Mouse (Mus musculus) ovary, postnatal 10 days (tissue): ENCODE results near the gene Ispd.

Experiments used
- DNase-seq: peaks from one replicate; pipeline ENCODE4 v3.0.0; 2022; ENCODE audit warnings: low spot score

Gene Ispd

GRCm38 (mm10) chr12:36468325-36469044 lies 87.2 kb downstream of the Ispd start:
- DNase-seq: no peak

- no peak for DNase-seq
Measured at GRCm38 (mm10) chr12:36471411-36471810, 90.2 kb downstream of the Ispd start.

DNA sequence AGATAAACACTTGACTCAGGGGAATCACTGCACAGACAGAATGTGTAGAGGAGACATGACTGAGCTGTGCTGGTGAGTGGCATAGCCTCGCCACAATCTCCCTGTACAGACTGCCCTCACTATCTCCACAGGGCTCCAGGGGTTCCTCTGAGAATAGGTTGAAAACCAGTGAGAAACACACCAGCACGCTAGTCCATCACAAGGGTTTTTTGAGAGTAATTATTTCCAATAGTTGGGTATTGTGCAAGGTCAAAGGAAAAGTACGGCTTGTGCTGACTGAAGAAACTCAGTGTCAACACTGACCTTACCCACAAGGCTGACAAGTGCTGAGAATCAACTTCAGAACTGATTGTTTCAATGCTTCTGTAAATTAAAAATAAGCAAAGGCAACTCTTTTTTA lies 92.9 kb downstream of the Ispd start:
- no peak for DNase-seq

DNA sequence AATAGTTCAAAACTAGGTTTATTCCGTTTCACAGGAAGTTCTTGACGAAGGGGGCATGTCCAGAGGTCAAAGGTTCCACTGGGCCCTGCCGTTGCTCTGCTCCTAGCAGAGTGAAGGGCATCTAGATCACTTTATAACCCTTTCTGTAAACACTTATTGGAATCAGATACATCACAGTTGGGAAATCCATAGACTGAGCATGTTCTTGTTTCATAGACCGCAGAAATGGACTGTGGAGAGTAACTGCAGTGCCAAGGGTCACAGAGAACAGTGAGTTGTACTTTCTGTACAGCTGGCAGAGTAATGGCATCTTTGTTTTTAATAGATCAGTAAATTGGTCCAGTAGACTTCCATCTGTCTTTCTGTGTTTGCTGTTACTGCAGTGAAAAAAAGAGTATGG lies 94.0 kb downstream of the Ispd start:
- no peak for DNase-seq

DNA sequence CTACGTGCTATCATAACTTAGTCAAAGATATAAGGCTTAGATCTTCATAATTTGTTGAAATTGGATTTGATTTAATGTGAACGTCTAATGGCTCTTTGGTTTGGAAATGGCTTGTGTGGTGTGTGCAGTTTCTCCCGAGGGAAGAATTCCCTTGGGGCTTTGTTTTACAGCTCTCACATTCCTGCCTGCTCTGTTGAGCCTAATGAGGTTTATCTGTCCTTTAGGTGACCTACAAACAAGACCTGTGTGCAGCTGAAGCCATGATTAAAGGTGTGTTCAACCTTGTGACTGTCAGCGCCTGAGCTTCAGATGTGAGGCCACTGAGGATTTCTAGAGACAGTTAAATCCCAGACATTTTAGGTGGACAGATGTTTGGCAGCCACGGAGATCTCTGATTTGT lies 95.2 kb downstream of the Ispd start:
- no peak for DNase-seq

GRCm38 (mm10) chr12:36477501-36477900 lies 96.3 kb downstream of the Ispd start:
- DNase-seq: no peak

DNA sequence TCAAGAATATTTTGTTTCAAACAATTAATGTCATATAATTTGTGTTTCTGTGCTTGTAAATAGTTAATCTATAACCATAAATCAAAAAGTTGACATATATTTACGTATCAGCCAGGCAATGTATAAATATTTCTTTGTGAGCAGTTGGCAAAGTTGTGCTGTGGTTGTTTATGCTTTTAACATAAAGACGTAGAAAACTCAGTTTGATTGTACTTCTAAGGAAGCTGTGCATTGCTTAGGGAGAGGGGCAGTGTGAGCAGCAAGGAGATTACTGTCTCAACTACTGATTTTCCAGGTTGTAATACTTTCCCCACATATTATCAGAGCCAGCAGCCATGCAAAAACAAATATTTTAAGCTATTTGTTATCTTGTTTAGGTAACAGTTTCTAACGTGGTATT lies 96.7 kb downstream of the Ispd start:
- no peak for DNase-seq

GRCm38 (mm10) chr12:36481742-36482141 lies 100.5 kb downstream of the Ispd start:
- DNase-seq: no peak

- no peak for DNase-seq
Measured at GRCm38 (mm10) chr12:36483346-36483745, 102.1 kb downstream of the Ispd start.

DNA sequence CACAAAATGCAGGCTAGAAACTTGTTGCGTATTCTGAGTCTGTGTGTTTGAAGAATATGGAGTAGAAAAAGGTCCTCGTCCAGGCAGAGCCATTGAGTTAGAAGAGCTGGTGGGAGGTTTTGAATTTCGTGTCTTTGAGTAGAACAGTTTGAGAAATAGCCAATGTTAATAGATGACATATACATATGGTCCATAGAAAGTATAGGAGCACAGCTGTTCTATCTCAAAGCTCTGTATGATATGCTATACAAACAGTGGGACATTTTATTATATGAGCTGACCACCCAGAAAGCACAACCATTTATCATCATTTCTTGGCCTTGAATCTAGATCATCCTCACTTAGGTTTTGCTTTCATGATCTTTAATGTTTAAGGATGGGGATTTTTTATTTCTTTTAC lies 116.3 kb downstream of the Ispd start:
- DNase-seq: no peak

DNA sequence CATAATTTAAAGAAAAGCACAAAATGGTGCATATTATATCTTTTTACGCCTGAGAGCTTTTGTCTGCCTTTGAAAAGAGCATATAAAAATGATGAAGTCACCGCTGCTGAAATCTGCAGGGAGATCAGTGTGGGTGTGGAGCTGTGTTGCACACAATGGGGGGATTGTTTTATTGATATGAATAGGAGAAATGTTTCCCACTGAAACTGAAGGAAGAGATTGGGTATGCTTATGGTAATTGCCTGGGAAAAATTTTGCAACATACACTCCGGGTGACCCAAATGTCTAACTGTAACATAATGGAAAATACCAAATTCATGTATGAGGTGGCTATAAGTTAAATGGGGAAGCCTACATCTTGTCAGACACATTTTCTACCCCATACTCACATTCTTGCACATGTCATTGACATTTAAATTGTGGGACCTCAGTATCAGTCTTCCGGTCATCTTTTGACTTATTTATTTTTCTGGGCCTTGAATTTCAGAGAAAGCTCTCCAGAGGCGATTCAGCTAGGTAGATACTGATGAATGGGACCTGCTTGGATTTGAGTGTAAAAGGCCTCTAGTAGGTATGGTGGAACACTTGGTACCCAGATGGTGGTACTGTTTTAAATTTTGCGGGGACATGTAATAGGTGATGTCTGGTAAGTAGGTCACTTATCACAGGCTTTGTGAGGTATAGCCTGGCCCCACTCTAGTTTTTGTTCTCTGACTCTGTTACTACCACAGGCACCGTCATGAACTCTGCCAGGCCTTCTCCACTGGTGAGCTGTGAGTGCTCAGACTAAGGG lies 126.1 kb downstream of the Ispd start:
- no peak for DNase-seq

DNA sequence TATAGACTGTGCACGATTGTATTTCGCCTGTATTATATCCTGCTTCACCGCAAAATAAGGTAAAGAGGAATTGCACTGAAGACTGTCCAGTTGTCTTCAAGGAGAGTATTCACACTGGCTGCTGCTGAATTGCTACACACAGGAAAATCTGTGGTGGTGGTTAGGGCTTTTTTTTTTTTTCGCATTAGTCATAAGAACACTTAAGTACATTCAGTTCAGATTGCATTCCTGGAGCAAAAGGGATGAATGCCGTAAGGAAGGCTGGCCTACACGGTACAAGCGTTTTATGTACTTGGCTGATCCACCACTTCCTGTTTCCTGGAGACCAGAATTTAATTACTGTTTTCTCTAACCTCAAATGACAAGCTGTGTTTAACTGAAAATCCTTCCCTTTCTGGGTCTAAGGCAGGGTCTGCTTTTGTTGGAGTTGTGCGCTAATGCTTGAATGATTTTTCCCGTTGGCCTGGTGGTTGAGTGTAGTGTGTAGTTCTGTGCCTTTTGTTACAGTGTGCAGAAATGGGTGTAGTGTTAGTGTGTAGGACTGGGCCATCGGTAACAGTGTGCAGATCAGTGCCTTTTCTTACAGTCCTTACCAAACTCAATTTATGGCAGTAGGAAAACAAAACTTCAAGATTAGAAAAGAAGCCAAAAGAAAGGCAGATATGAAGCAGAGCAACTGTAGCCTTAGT lies 128.8 kb downstream of the Ispd start:
- no peak for DNase-seq

DNA sequence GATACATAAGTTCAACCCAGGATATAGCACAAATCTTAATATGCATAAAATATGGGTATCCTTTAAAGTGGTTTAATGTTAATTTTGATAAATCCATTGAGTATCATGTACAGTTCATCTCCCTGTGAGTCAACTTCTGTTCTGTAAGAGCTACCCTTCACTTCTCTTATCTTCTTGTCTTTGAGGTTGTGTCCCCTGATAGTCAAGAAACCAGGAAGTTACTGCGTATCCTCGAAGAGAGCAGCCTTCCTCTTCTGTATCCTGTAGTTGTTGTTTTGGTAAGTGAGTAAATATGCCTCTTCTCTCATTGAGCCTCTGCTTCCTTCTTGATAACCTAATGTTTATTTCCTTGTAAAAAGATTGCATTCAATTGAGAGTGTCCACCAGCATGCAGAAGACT lies 140.5 kb downstream of the Ispd start:
- no peak for DNase-seq

- DNase-seq: no peak
Measured at GRCm38 (mm10) chr12:36523515-36523914, 142.3 kb downstream of the Ispd start.

- no peak for DNase-seq
Measured at GRCm38 (mm10) chr12:36530920-36531319, 149.7 kb downstream of the Ispd start.

DNA sequence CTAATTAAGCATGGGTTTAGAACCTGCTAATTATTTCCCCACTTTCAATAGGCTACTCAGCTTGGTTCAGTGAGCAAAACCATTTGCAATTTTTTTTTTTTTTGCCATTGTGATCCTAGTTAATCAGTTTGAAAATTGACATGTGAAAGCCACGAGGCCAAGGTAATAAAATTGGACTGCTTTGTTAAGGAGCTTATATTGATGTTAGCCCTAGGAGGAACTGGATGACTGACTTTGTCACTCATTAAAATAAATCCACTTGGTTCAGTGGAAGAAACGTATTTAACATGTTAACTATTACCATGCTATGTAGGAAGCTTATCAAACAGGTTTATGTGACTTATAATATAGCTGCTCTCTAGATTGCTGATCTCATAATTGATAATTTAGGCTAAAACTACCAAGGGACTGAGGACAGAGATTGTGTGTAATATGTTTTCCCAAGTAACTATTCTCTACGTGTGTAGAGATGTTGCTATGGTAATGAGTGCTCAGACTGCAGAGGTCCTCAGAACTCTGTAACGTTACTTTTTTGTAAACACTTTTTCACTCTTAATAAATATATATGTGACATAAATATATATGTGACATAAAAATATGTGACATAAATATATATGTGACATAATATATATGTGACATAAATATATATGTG lies 150.3 kb downstream of the Ispd start:
- no peak for DNase-seq

DNA sequence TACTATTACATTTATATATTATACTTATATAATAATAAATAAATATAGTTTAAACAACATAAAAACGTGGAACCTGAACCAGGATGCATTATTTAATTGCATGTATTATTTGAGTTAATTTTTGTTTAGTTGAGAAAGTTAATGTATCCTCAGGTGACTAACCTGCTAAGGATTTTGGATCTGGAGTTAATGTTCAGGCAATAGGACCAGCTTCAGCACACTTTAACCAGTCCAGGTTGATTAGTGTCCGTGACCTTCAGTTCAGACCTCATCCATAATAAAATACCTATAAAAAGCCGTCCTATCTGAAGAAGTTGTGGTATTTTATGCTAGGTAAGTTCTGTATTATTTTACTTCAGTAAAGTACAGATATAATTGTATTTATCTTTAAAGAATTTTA lies 151.3 kb downstream of the Ispd start:
- DNase-seq: no peak

- DNase-seq: no peak
Measured at GRCm38 (mm10) chr12:36533160-36533900, 152.1 kb downstream of the Ispd start.

GRCm38 (mm10) chr12:36534589-36534988 lies 153.3 kb downstream of the Ispd start:
- no peak for DNase-seq

DNA sequence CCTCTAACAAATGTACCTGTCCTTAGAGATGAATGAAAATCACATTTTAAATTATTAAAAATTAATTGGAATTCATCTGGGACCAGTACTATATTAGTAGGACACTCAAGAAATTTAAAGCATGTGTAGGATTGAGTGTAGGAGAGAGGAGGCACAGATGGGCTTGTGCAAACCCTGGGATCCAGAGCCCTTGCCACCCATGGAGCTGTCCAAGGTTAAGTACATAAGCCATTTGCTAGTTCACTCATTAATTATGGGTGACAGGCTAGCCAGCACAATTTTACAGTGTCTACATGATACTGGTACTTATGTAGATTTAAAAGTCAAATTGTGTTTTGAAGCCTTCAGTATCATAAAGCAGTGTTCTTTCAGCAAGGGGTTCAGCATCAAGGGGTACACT lies 164.1 kb downstream of the Ispd start:
- no peak for DNase-seq

- DNase-seq: no peak
Measured at GRCm38 (mm10) chr12:36549474-36549873, 168.2 kb downstream of the Ispd start.

DNA sequence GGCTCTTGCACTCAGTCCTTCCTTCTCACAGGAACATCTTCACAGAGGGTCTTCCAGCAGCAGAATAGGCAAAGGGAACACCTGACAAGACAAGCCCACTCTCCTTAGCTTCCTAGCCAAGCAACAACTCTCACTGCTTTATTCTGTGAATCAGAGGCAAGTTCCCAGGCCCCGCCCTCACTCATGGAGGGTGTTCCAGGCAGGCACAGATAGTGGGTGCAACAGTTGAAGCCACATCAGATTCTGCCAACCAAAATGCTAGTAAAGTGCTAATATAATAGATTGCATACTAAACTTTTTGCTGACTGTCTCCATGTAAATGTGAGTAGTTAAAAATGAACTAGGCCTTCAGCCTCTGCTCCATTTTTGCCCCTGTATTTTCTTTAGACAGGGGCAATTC lies 173.4 kb downstream of the Ispd start:
- DNase-seq: no peak
